Mouse (Mus musculus) cerebellum, postnatal 4 days (tissue): Measurements from ENCODE around the gene Timm22.

Experiments
- DNase-seq, 2 experiments: peaks; one replicate each; pipeline ENCODE4 v3.0.0; 2022; ENCODE audit warnings: low spot score in 2 of 2, mixed read lengths in 1 of 2

Gene Timm22

DNA sequence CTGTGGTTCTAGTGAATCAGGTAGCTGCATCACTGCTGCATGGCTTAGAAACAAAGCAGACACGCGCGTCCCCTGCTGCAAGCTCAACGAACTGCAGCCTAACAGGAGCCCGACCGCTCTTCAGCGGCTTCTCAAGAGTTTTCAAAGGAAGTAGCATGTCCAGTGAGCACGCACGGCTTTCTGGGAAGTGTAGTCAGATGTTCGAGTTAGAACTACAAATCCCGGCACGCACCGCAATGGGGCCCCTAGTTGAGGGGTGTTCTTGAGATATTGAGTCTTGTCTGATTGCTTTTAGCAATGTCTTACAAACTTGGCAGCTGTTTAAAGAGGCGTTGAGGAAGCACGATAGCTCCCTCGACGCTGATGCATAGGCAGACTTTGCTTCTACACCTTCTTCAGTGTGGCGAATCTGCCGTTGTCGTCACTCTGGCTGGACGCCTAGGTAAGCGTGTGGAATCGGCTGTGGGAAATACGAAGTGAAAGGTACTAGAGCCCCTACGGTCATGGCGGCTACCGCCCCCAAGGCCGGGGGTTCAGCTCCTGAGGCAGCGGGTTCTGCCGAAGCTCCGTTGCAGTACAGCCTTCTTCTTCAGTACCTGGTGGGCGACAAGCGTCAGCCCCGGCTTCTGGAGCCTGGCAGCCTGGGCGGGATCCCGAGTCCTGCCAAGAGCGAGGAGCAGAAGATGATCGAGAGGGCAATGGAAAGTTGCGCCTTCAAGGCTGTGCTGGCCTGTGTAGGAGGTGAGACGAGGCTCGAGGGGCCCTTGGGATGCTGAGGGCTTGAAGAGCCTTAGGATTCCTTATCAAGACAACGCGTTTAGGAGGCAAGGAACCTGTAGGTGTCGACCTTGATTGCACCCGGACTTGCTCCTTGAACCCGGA lies at the start of gene Timm22:
Gene Timm22, plus strand, starts transcription at position 251 of the 882 bp plus-strand sequence.
- DNase-seq = peak; percentile 97 to 99

DNA sequence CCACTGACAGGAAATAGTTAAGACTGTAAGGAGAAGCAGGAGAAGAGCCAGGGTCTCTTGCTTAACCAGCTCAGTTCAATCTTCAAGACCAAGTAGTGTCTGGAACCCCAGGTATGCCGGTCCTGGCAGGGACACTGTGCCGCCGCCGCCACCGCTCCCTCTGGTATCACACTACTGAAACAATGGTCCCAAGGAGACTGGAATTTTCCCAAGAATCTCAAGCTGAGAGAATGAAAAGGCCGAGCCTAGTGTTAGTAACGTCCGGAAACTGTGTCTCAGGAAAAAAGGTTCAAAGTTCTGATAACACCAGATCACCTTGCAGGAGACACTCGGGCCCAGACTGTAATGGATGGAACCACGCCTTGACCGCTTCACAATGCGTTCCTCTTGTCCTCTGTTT lies 49.3 kb upstream of the Timm22 start:
- DNase-seq = no peak

DNA sequence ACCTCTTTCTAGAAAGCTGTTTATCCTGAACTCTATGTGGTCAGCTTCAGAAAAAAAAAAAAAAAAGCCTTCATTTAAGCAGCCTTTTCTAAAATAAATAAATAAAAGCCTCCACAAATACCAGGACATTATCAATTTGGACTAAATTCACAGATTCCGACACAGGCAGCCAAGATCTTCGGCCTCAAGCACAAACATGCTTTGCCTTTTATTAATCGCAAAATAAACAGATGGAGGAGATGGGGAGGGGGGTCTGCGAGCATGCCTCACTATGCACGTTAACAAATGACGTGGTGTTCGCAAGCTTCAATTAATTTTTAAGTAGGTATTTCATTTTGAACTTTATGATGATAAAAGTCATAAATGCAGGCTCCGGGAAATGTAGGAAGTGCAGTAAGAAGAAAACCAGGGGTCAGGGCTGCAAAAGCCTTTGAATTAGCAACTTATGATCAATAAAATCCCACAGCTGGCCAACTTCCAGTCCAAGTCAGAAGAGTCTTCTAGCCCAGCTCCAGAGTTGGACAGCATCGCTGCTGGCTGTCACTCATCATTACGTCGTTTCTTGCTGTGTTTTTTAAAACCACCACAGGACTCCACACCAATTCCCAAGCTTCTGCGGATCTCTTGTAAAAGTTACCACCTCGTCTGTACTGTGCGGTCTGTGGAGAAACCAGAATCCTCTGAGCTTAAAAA lies 48.0 kb upstream of the Timm22 start:
- DNase-seq = no peak

- DNase-seq = no peak
These were observed 46.5 kb upstream of the Timm22 start for GRCm38 (mm10) chr11:76360255-76360654.

- DNase-seq = no peak
These were observed 45.3 kb upstream of the Timm22 start for GRCm38 (mm10) chr11:76361422-76361821.

DNA sequence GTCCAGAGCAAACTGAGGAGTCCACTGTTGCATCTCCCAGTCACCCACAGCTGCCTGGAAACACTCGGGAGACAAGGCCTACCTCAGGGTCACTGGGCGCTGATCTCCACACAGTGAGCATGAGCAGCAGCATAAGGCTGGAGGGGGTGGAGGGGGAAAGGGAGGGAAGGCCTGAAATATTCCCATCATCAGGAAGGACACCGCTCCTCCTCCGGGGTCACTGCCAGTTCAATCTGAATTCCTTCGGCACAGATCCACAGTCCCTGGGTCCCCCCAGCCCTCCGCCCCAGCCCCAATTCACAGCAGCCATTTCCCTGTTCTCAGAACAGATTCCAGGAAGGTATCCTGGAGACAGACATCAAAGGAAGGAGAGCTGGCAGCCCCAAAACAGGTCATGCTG lies 43.6 kb upstream of the Timm22 start:
- DNase-seq = no peak

DNA sequence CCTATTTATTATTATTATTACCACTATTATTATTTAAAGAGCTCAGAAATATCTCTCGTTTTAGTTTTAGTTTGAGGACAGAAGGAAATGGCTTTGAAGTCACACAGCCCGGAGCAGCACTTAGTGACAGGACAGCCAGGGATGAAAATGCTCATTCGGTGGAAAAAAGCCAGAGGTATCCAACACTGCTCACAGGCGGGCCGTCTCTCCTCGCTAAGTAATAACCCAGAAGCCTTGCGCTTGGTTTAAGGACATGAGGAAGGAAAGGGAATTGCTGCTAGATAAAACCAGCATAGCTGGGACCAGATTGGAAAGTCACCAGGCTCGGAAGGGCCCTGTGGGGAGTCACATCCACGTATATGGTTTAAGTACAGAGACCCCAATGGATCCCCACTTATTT lies 43.1 kb upstream of the Timm22 start:
- no peak for DNase-seq

- no peak for DNase-seq
These were observed 42.7 kb upstream of the Timm22 start for GRCm38 (mm10) chr11:76364038-76364437.

- DNase-seq = no peak
These were observed 40.0 kb upstream of the Timm22 start for GRCm38 (mm10) chr11:76366720-76367119.

DNA sequence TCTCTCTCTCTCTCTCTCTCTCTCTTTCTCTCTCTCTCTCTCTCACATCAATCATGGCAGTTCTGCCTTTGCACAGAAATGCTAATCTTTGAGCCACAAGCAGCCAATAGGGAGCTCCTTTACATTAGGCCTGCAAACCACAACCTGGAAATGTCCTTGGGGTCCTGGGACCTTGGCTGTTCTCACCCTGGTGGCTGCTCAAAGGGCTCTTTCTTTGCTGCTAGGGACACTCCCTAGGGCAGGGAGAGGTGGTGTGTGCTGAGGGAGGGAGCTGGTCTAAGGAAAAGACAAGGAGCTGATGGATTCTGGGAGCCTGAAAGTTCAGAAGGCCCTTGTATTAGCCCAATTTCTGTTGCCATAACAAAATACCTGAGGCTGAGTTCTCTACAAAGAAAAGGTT lies 36.3 kb upstream of the Timm22 start:
- no peak for DNase-seq

- DNase-seq = no peak
These were observed 34.6 kb upstream of the Timm22 start for GRCm38 (mm10) chr11:76372120-76372519.

GRCm38 (mm10) chr11:76372534-76372933 lies 34.2 kb upstream of the Timm22 start:
- DNase-seq = no peak

- DNase-seq = no peak
These were observed 32.1 kb upstream of the Timm22 start for GRCm38 (mm10) chr11:76374491-76375185.

DNA sequence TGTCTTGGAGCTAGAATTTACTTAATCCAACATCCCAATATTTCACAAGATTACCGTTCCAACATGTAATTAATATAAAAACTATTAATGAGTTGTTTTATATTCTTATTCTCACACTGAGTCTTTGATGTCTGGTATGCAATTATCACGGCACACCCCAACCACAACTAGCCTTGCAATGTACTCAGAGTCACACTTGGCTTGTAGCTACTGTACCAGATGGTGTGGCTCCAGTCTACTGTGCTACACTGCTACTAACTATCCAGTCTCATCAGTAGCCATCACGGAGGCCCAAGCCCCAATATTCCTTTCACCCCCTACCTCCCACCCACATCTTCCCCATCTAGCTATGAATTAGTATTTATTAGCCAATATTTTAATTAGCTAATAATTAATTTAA lies 30.3 kb upstream of the Timm22 start:
- DNase-seq = no peak

DNA sequence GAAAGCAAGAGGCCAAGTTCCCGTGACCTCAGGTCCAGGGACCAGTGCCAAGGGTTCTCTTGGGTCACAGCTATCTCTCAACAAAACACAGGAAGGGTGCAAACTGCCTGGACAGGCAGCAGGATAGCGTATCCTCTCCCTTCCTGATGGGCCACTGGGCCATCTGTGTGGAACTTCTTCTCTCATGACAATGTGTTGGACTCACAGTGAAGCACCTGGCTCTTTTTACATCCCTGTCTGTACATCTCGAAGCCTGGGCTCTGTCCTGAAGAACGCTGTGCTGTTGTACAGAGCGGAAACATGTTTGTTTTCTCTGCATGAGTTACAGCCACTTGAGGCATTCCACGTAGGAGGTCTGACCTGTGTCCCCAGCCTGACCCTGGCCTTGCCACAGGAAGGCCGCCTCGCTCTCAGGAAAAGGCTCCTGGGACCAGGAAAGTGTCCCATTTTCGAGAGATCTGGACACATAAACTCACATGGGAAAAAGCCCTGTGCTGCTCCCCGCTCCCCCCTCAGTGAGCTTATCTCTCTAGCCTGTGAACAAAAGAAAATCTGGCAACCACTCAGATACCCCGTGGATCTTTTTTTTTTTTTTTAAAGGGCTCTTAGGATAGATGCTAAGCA lies 26.7 kb upstream of the Timm22 start:
- DNase-seq = no peak

GRCm38 (mm10) chr11:76381201-76381885 lies 25.4 kb upstream of the Timm22 start:
- DNase-seq = no peak

DNA sequence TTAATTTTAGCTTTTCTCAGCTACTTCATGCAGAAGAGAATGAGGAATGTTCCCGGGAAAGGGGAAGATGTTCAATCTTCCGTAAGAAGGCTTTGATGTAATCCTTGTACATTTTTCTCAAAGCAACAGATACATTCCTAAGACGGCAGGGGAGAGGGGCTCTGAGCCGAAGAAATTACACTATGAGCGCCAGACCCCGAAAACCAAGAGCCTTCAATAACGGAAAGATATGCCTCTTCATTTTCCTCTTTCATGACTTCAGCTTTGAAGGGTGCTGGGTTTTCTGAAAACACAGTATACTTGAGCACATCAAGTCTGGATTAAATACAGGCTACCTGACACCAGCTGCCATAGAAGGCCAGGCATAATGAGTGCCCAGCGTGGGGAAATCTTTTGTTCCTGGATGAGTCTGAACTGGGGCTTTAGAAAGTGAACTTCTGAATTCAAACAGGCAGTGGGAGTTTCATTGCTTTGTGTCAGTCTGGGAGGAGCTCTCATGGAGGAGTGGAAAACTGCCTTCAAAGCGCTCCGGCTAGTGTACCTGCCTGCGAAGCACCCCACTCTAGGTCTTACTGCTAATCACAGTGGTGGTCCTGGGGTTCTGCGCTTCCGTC lies 23.9 kb upstream of the Timm22 start:
- DNase-seq = no peak

DNA sequence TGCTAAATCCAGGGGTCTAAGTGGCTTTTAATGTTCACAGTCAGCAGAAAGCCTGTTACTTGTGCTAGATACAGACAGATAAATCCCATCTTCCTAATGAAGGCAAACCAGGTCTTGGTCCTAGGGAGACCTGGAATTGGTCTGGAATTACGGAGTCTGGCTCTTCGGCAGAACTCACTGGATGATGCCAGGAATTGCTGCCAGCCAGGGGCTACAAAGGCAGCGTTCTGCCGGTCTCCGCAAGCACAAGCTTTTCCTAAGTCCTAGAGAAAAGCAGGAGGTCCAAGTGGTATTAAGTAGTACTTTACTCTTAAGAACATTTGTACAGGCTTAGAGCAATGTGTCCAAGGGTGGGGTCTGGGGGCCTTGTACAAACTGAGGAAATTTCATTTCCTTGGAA lies 22.4 kb upstream of the Timm22 start:
- no peak for DNase-seq

- no peak for DNase-seq
These were observed 21.7 kb upstream of the Timm22 start for GRCm38 (mm10) chr11:76385017-76385416.

- no peak for DNase-seq
These were observed 21.0 kb upstream of the Timm22 start for GRCm38 (mm10) chr11:76385746-76386145.

DNA sequence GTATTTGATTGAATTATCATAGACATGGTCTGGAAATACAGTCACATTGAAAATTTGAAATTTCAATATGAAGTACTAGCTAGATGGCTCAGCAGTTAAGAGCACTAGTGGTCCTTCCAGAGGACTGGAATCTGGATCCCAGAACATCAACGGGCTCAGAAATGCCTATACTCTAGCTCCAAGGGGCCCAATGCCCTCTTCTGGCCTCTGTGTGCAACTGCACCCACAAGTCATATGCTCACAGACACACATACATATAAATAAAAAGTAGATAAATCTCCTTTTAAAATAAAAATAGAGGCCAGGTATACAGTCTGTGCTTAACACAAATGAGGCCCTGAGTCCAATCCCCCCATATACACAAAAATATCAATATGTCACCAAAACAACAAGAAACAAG lies 19.7 kb upstream of the Timm22 start:
- no peak for DNase-seq
